Comparison of ENCODE assay signal across 23 mouse cellular contexts in genomic region chr10:19171834-19172233, GRCm38 (mm10).
DNase-seq lines count a peak whose midpoint lies in the region; ATAC-seq and TF ChIP-seq lines count a peak whose summit lies in the region.
"Had no signal": no experiment of that assay in that cellular context is flagged by ENCODE, and none has a peak within 500 bp of the region (broad histone marks: within the 10 kb centered on the region; RNA-seq: fewer than 3 reads in every experiment).

No protein-coding gene starts in this region.

- intact Hi-C loops in left cerebral cortex, adult 2 months (cut with DNase I) = no loop called here

- WGBS in liver, embryonic 12.5 days (ENCODE audit: insufficient replicate concordance) = 58% methylated on average over 3 of the region's 3 CpGs
- WGBS in cerebellum, adult 2 months = 79% methylated on average over 3 of the region's 3 CpGs

- H3K36me3 ChIP-seq in liver, embryonic 12.5 days = no peaks in the 10 kb centered on the region
- H3K36me3 ChIP-seq: embryonic facial prominence, embryonic 15.5 days; forebrain, embryonic 15.5 days; heart, embryonic 15.5 days; hindbrain, embryonic 15.5 days; intestine, embryonic 15.5 days had no signal

- H3K4me3 ChIP-seq in liver, embryonic 12.5 days = no peak overlapping the region
- no peak overlapping the region for H3K4me3 ChIP-seq in cerebellum, adult 2 months (replicated peaks; ENCODE audit: insufficient read depth, low read depth, low read length)
- H3K4me3 ChIP-seq in left cerebral cortex, adult 2 months = no peak overlapping the region
- H3K4me3 ChIP-seq: embryonic facial prominence, embryonic 15.5 days; forebrain, embryonic 15.5 days; heart, adult 2 months; heart, embryonic 15.5 days; hindbrain, embryonic 15.5 days; intestine, embryonic 15.5 days had no signal

- H3K27ac ChIP-seq in liver, embryonic 12.5 days = no peak overlapping the region
- no peak overlapping the region for H3K27ac ChIP-seq in cerebellum, adult 2 months (ENCODE audit: insufficient read depth, low read length)
- H3K27ac ChIP-seq in left cerebral cortex, adult 2 months = no peak overlapping the region
- H3K27ac ChIP-seq: embryonic facial prominence, embryonic 15.5 days; forebrain, embryonic 15.5 days; heart, adult 2 months; heart, embryonic 15.5 days; hindbrain, embryonic 15.5 days; intestine, embryonic 15.5 days had no signal

- H3K27me3 ChIP-seq in liver, embryonic 12.5 days (replicated peaks) = no peaks in the 10 kb centered on the region
- no peaks in the 10 kb centered on the region for H3K27me3 ChIP-seq in cerebellum, adult 2 months (ENCODE audit: control insufficient read depth, insufficient read depth, low read length)
- H3K27me3 ChIP-seq: CH12.LX; embryonic facial prominence, embryonic 15.5 days; forebrain, embryonic 15.5 days; heart, embryonic 15.5 days; hindbrain, embryonic 15.5 days; intestine, embryonic 15.5 days; Patski had no signal

- ATAC-seq in megakaryocyte, adult 5-6 weeks (ENCODE audit: poor library complexity, severe bottlenecking) = 0 out of 2 replicates have a peak, but pooled peaks have one; percentile 20
- peak; percentile 30; the same call in 1 of the 2 replicates for ATAC-seq in neutrophil, adult 5-6 weeks (ENCODE audit: extremely low read depth, insufficient number of reproducible peaks, low FRiP score, poor library complexity, severe bottlenecking)
- ATAC-seq in liver, embryonic 12.5 days = no peak
- ATAC-seq: forebrain, embryonic 15.5 days; intestine, embryonic 15.5 days; Patski had no signal

- H3K9ac ChIP-seq in liver, embryonic 12.5 days = no peak overlapping the region
- H3K9ac ChIP-seq: embryonic facial prominence, embryonic 15.5 days; forebrain, embryonic 15.5 days; heart, embryonic 15.5 days; hindbrain, embryonic 15.5 days; intestine, embryonic 15.5 days had no signal

- peak; percentile 21 for DNase-seq in thymus, postnatal 14 days
- no peak for DNase-seq in thymus, postnatal 4 days
- DNase-seq in T-cell, adult 2 months (ENCODE audit: low spot score) = peak; percentile 87
- no peak for DNase-seq in cerebellum, adult 2 months
- DNase-seq in left cerebral cortex, adult 2 months (ENCODE audit: extremely low spot score in 1 of 2, low spot score in 2 of 2) = no peak
- DNase-seq: adrenal gland, adult 8-10 months; adrenal gland, postnatal 36 days; cerebellum, adult 8-10 months; cerebellum, postnatal 14 days; embryo, embryonic 11 days; gastrocnemius, postnatal 10 days; heart, adult 2 months had no signal

- no peaks in the 10 kb centered on the region for H3K9me3 ChIP-seq in liver, embryonic 12.5 days (replicated peaks)
- H3K9me3 ChIP-seq: embryonic facial prominence, embryonic 15.5 days; heart, embryonic 15.5 days; hindbrain, embryonic 15.5 days; intestine, embryonic 15.5 days had no signal

- no peak for TF ChIP-seq POLR2A in cerebellum, adult 2 months (IDR thresholded peaks at IDR 0.05; ENCODE audit: borderline replicate concordance, insufficient read depth, low read length)

- TF ChIP-seq CTCF in cerebellum, adult 2 months (IDR thresholded peaks at IDR 0.05; ENCODE audit: borderline replicate concordance, insufficient read depth, low read depth, low read length) = no peak
- no peak for TF ChIP-seq CTCF in left cerebral cortex, adult 2 months (IDR thresholded peaks at IDR 0.05)

- 0 out of 2 replicates have a peak, but pooled peaks cover 16% of the 10 kb centered on the region for H3K4me1 ChIP-seq in liver, embryonic 12.5 days
- H3K4me1 ChIP-seq in cerebellum, adult 2 months (ENCODE audit: control insufficient read depth, insufficient read depth, low read length) = no peaks in the 10 kb centered on the region
- H3K4me1 ChIP-seq: forebrain, embryonic 15.5 days; hindbrain, embryonic 15.5 days; intestine, embryonic 15.5 days had no signal

- no peak overlapping the region for H3K4me2 ChIP-seq in liver, embryonic 12.5 days
- H3K4me2 ChIP-seq: embryonic facial prominence, embryonic 15.5 days; forebrain, embryonic 15.5 days; heart, embryonic 11.5 days; heart, embryonic 15.5 days; hindbrain, embryonic 15.5 days; intestine, embryonic 15.5 days had no signal

Comparison
In these comparisons a context has a peak if more than half of its experiments do, and no peak if none do; other contexts are left out.
1. DNase-seq: peak in thymus, postnatal 14 days (single experiment) and T-cell, adult 2 months (single experiment); none in thymus, postnatal 4 days (single experiment), cerebellum, adult 2 months (0 of 2) and left cerebral cortex, adult 2 months (0 of 2).